Mouse (Mus musculus): ENCODE measurements around the gene Socs7. TPM values are rescaled to one million over a fixed set of nuclear protein-coding genes. Genes with fewer than 3 reads are reported as not detected.
A peak's percentile ranks its signal among the peaks of the same experiment; 100 is the strongest.
"Not testable (repeated sequence)": the region's sequence is repeated elsewhere in the genome, so short reads cannot be mapped to it uniquely, and the experiment has no call there.

Gene Socs7
- 1.9 and 2.1 TPM in 2 replicates for polyA plus RNA-seq (2016; fragmentation: Nextera tagmentation; extraction: Ambion mirVana)

- H3K4me3 ChIP-seq = peak within 1 kb of the TSS; percentile 99
- H3K27ac ChIP-seq = peak within 1 kb of the TSS; percentile 91
- ATAC-seq = peak; percentile 96
- H3K9ac ChIP-seq = peak within 1 kb of the TSS; percentile 98
- H3K4me1 ChIP-seq = peaks cover 36% of the 10 kb centered on the region
- H3K27me3 ChIP-seq (replicated peaks) = no peaks in the 10 kb centered on the region
- no peaks in the 10 kb centered on the region for H3K36me3 ChIP-seq
- WGBS (ENCODE audit: insufficient replicate concordance) = under 1% methylated on average over 14 of the region's 81 CpGs
- H3K4me2 ChIP-seq = peak within 1 kb of the TSS; percentile 98
- H3K9me3 ChIP-seq (replicated peaks) = no peaks in the 10 kb centered on the region
Observed at GRCm38 (mm10) chr11:97361948-97362648, at the start of gene Socs7. Gene Socs7 (plus strand): TSS chr11:97362551.

DNA sequence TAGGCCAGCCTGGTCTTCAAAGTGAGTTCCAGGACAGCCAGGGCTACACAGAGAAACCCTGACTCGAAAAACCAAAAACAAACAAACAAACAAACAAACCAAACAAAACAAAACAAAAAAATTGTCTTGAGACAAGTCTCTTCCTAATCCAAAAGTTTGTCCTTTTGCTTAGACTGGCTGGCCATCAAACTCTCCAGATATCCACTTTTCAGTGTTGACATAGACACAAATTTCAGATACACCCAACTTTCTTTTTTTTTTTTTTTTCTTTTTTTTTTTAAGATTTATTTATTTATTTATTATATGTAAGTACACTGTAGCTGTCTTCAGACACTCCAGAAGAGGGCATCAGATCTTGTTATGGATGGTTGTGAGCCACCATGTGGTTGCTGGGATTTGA, 49.5 kb upstream of the Socs7 start:
- not testable (repeated sequence) for H3K27ac ChIP-seq; H3K9ac ChIP-seq; H3K4me3 ChIP-seq; ATAC-seq; H3K36me3 ChIP-seq; H3K9me3 ChIP-seq (replicated peaks); H3K4me2 ChIP-seq
- Histone ChIP-seq H3K4me1 (peaks cover 43% of the 10 kb centered on the region), H3K27me3 (replicated peaks) (peaks cover 35% of the 10 kb centered on the region)
- 72% methylated on average over 1 of the region's 1 CpGs for WGBS (ENCODE audit: insufficient replicate concordance)

DNA sequence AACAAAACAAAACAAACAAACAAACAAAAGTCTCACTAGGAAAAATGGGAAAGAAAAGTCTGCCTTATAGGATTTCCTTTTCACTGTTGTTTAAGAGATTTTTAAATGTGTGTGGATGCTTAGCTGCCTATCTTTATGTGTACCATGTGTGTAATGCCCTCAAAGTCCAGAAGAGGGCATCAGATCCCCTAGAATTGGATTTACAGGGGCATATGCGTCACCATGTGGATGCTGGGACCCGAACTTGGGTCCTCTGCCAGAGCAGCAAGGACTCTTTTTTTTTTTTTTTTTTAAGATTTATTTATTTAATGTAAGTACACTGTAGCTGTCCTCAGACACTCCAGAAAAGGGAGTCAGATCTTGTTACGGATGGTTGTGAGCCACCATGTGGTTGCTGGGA, 48.2 kb upstream of the Socs7 start:
- H3K4me1 ChIP-seq = peaks cover 39% of the 10 kb centered on the region
- peaks cover 35% of the 10 kb centered on the region for H3K27me3 ChIP-seq (replicated peaks)
- ATAC-seq = no peak
- WGBS (ENCODE audit: insufficient replicate concordance) = 90% methylated on average over 3 of the region's 3 CpGs
- H3K27ac ChIP-seq = no peak overlapping the region
- H3K4me2 ChIP-seq = no peak overlapping the region
- H3K9ac ChIP-seq = no peak overlapping the region
- H3K36me3 ChIP-seq = peaks cover 16% of the 10 kb centered on the region
- H3K4me3 ChIP-seq = no peak overlapping the region
- H3K9me3 ChIP-seq (replicated peaks) = no peaks in the 10 kb centered on the region

DNA sequence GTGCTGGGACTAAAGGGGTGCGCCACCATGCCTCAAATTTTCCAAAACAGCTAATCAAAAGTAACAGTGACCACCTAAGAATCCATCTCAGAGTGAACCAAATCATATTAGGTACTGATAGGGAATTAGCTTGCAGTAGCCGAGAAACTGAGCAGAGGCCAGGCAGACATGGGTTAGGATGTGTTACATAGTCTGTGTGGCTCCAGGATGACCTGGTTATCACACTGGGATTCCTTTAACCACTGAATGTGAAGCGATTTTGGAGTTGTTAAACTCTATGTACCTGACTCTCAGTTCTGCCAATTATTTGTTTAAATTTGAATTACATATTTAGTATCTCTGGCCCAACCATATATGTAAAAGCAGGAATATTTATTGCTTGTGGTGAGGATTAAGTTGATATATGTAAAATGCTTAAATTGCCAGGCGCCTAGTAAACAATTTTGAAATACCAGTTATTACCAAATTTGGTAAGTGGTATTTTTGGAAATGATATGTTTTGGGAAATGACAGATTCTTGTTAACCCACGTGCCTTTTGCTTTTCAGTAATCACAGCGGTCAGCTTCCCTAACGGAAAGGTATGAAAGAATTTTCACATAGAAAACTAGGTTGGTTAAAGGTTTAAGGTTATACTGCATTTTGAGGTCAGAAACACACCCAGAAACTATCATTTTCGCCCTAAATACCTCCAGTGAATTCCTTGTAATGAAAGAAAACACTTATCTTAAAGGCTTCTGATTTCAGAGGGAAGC, 47.4 kb upstream of the Socs7 start:
- Histone ChIP-seq H3K27ac (peak overlapping the region; percentile 70), H3K4me1 (peaks cover 31% of the 10 kb centered on the region), H3K9me3 (replicated peaks) (no peaks in the 10 kb centered on the region), H3K4me2 (peak overlapping the region; percentile 75), H3K27me3 (replicated peaks) (peaks cover 27% of the 10 kb centered on the region), H3K4me3 (peak overlapping the region; percentile 73), H3K36me3 (peaks cover 19% of the 10 kb centered on the region), H3K9ac (peak overlapping the region; percentile 75)
- WGBS (ENCODE audit: insufficient replicate concordance) = 39% methylated on average over 8 of the region's 8 CpGs
- ATAC-seq = no peak

DNA sequence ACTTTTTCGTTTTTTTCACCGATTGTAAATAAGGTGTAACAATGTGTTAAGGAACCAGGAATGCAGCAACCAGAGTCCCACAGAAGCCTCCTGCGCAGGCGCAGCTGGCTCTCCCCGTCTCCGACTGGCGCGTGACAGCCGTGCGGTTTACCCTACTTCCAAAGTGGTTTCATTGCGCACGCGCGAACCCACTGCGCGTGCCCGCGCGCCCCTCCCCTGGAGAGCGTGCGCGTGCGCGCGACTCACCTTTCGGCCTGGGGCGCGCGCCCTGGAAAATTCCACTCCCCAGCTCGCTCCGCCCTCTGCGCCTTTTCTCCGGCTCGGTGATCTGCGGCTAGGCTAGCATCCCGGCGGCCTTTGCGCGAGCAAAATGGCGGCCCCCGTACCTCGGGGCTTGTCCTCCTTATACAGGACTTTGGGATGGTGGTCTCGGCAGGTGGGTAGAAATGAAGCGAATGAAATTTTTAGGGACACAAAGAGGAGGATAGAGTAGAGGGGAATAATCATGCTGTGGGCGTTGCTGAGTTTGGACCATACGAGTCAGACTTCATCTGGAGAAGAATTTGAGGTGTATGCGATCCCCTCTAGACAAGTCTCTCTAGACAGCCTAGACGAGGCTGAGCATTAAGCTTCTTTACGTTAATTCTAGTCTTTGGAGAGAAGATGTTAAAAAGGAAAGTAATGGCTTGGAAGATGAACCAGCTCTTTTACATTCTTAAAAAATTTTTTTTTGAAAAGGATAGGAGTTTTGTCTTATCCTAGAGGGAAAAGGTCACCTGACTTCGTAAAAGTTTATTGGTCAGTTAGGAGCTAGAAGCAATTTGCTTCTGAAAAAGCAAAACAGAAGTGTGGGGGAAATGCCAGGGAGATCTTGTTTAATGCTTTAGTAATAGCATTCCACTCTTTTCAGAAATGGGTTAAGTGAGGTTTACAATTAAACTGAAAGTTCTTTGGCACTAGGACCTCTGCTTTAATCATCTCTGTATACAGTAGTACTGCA, 46.5 kb upstream of the Socs7 start, which contains the start of gene Mrpl45:
TSS of gene Mrpl45 (plus strand) at position 213 of the 1,000 bp plus-strand sequence.
- Histone ChIP-seq H3K4me1 (peaks cover 22% of the 10 kb centered on the region), H3K4me3 (peak within 1 kb of the TSS; percentile 73), H3K27me3 (replicated peaks) (peaks cover 18% of the 10 kb centered on the region), H3K4me2 (peak within 1 kb of the TSS; percentile 75), H3K9me3 (replicated peaks) (no peaks in the 10 kb centered on the region), H3K9ac (peak within 1 kb of the TSS; percentile 75), H3K36me3 (peaks cover 22% of the 10 kb centered on the region), H3K27ac (peak within 1 kb of the TSS; percentile 70)
- peak; percentile 94 for ATAC-seq
- WGBS (ENCODE audit: insufficient replicate concordance) = under 1% methylated on average over 50 of the region's 50 CpGs

DNA sequence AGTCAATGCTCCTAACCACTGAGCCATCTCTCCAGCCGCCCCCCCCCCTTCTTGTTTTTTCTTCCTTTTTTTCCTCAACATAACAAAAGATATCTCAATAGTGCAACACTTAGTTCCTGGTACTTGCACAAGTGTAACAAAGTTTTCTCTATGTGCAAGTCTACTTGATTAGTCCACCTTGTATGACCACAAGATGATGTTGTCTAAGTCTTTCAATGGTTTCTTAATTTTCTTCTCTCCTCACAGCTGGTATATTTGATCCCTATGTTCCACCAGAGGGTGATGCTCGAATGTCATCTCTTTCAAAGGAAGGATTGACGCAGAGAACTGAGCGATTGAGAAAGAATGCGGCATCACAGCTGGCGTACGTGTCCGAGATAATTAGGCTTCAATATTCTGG, 41.2 kb upstream of the Socs7 start:
- H3K27ac ChIP-seq = no peak overlapping the region
- WGBS (ENCODE audit: insufficient replicate concordance) = 88% methylated on average over 7 of the region's 8 CpGs

DNA sequence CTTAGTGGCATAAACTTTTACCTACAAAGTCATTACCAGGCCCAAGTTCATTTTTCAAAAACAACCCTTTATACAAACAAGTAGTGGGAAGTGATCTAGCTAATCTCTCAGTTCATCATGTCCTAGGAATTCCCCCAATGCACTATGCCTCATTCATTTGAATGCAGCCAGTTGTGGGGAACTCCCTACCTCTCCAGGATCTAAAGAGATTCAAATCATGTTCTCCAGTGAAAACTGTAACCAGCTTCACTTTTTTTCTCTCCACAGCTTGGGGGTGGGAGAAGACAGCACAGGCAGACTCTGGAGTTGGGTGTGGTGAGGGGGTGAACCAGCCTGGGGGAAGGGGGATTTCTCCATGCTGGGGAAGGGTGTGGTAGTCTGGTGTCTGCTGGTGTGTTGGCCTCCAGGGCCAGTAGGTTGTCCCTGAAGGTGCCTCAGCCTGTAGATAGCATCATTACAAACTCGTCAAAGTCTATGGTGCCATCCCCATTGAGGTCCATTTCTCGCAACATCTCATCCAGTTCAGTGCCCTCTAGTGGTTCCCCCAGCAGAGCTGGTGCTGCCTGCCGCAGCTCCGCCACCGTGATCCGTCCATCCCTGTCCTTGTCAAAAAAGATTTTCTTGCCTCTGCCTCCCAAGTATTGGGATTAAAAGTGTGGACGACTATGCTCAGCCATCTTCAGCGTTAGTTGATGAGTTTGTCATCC, 40.3 kb upstream of the Socs7 start:
- peaks cover 74% of the 10 kb centered on the region for H3K36me3 ChIP-seq
- not testable (repeated sequence) for H3K27me3 ChIP-seq (replicated peaks); H3K9me3 ChIP-seq (replicated peaks); H3K27ac ChIP-seq; H3K4me2 ChIP-seq; H3K4me1 ChIP-seq; H3K4me3 ChIP-seq; H3K9ac ChIP-seq
- ATAC-seq = peak; percentile 40; the same call in 1 of the 2 replicates
- 78% methylated on average over 8 of the region's 8 CpGs for WGBS (ENCODE audit: insufficient replicate concordance)

More for the DNA sequence above, 41.2 kb upstream of the Socs7 start:
- Histone ChIP-seq H3K36me3 (peaks cover 66% of the 10 kb centered on the region), H3K9ac (no peak overlapping the region), H3K27me3 (replicated peaks) (no peaks in the 10 kb centered on the region), H3K4me3 (no peak overlapping the region), H3K4me1 (peaks cover 8% of the 10 kb centered on the region), H3K4me2 (no peak overlapping the region), H3K9me3 (replicated peaks) (no peaks in the 10 kb centered on the region)
- no peak for ATAC-seq

DNA sequence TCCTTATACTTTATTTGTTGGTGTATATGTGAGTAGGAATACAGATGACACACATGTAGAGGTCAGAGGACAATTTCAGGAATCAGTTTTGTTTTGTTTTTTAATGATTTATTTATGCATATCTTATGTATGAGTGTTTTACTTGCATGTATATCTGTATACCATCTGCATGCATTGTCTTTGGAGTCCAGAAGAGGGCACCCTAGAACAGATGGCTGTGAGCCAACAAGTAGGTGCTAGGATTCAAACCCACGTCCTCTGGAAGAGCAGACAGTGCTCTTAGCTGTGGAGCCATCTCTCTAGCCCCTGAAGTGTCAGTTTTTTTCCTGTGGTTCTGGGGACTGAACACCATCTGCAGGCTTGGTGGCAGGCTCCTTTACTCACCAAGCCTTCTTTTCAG, 37.1 kb upstream of the Socs7 start:
- no peaks in the 10 kb centered on the region for H3K27me3 ChIP-seq (replicated peaks)
- WGBS (ENCODE audit: insufficient replicate concordance) = 64% methylated on average over 1 of the region's 1 CpGs
- no peaks in the 10 kb centered on the region for H3K9me3 ChIP-seq (replicated peaks)
- peaks cover 84% of the 10 kb centered on the region for H3K36me3 ChIP-seq
- no peak overlapping the region for H3K27ac ChIP-seq
- no peaks in the 10 kb centered on the region for H3K4me1 ChIP-seq
- ATAC-seq = no peak
- no peak overlapping the region for H3K9ac ChIP-seq
- no peak overlapping the region for H3K4me2 ChIP-seq
- no peak overlapping the region for H3K4me3 ChIP-seq

DNA sequence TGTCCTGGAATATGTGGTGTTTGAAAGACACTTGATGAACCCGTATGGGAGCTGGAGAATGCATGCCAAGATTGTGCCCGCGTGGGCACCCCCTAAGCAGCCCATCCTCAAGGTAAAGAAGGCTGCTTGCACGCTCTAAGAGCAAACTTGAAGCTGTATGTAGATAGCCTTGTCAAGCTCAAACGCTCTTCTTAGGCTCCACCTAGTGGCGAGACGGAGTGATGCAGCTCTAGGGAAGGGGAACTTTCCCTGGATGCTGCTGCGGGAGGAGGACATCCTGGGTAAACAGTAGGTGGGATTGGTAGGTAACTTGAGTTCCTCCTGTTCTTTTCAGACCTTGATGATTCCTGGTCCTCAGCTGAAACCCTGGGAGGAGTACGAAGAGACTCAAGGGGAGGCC, 34.2 kb upstream of the Socs7 start:
- Histone ChIP-seq H3K27ac (no peak overlapping the region), H3K9me3 (replicated peaks) (no peaks in the 10 kb centered on the region), H3K27me3 (replicated peaks) (no peaks in the 10 kb centered on the region), H3K4me2 (no peak overlapping the region), H3K9ac (no peak overlapping the region), H3K4me1 (peaks cover 9% of the 10 kb centered on the region), H3K4me3 (no peak overlapping the region), H3K36me3 (peaks cover 69% of the 10 kb centered on the region)
- ATAC-seq = no peak
- WGBS (ENCODE audit: insufficient replicate concordance) = 22% methylated on average over 9 of the region's 9 CpGs

DNA sequence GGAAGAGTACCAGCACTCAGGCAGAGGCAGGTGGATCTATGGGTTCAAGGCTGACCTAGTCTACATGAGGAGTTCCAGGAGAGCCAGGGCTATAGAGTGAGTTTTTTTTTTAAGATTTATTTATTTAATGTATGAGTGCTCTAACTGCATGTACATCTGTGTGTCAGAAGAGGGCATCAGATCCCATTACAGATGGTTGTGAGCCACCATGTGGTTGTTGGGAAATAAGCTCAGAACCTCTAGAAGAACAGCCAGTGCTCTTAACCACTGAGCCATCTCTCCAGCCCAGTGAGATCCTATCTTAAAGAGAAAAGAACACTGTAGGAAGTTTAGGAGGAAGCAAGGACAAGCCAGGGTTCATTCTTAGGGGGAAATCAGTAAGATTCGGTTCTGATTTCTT, 32.0 kb upstream of the Socs7 start:
- peaks cover 15% of the 10 kb centered on the region for H3K27me3 ChIP-seq (replicated peaks)
- H3K27ac ChIP-seq = no peak overlapping the region
- peaks cover 52% of the 10 kb centered on the region for H3K36me3 ChIP-seq
- ATAC-seq = no peak
- H3K4me2 ChIP-seq = no peak overlapping the region
- H3K9me3 ChIP-seq (replicated peaks) = no peaks in the 10 kb centered on the region
- H3K4me3 ChIP-seq = no peak overlapping the region
- H3K4me1 ChIP-seq = peaks cover 15% of the 10 kb centered on the region
- no peak overlapping the region for H3K9ac ChIP-seq
- WGBS (ENCODE audit: insufficient replicate concordance) = 85% methylated on average over 1 of the region's 1 CpGs
